Mouse (Mus musculus): ENCODE measurements at regions not wholly inside any gene's neighbourhood (a gene's known extent, or its start where the extent isn't known, plus 50 kb on each side); places are given as distances from the start of the nearest gene placed in this dataset.

GRCm38 (mm10) chr7:135888598-135888997 lies 172.4 kb upstream of the Mki67 start:
- TF ChIP-seq CTCF (IDR thresholded peaks at IDR 0.05; ENCODE audit: insufficient read depth, low read length) (no peak), POLR2A (IDR thresholded peaks at IDR 0.05; ENCODE audit: borderline replicate concordance, extremely low read depth, low read depth, low read length) (no peak)

Data from lung, adult 2 months (tissue).